Mouse (Mus musculus) ovary, postnatal 36 days (tissue): ENCODE data around the gene Fam228b.
"Not testable (repeated sequence)": the region's sequence is repeated elsewhere in the genome, so short reads cannot be mapped to it uniquely, and the experiment has no call there.

Source experiments
- DNase-seq: peaks from one replicate; pipeline ENCODE4 v3.0.0; 2022; ENCODE audit warnings: low spot score, mixed read lengths

Fam228b gene

GRCm38 (mm10) chr12:4768492-4769332, at the start of gene Fam228b, which contains the start of gene Pfn4:
TSS of gene Fam228b (minus strand) at chr12:4769267.
TSS of gene Pfn4 (plus strand) at chr12:4769022.
- DNase-seq = peak; percentile 94

DNA sequence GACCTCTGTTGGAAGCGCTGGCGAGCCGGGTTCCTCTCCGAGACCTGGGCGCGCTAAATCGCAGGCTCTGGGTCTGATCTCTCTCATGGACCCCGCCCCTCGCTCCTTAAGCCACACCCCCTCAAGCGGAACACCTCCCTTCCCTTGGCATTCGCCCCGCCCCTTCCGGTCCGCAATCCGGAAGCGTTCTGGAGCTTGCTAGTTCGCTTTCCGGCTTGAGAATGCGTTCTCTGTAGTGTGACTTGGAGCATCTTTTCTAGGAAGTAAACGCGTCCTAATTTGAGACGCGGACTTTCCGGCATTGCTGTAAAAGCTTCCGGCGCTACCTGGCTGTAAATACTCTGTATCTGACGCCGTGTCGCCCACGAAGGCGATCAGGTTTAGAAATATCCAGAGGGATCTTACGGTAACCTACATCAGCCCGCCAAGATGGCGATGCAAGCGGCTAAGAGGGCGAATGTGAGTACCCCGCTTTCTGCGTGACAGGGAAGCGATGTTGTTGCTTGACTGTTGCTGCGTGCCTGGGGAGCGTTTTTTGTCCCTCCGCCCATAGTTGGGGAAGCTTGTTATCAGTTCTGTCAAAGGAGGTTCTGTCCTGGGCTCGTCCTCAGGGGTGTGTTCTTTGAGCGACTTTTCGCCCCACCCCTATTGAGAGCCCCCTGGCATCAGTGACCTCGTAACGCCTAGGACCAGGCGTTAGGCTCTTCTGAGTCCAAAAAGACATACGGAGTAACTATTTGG, 48.5 kb upstream of the Fam228b start, which contains the start of gene Sf3b6:
Gene Sf3b6, plus strand, starts transcription at position 184 of the 741 bp plus-strand sequence.
- DNase-seq = peak; percentile 98

DNA sequence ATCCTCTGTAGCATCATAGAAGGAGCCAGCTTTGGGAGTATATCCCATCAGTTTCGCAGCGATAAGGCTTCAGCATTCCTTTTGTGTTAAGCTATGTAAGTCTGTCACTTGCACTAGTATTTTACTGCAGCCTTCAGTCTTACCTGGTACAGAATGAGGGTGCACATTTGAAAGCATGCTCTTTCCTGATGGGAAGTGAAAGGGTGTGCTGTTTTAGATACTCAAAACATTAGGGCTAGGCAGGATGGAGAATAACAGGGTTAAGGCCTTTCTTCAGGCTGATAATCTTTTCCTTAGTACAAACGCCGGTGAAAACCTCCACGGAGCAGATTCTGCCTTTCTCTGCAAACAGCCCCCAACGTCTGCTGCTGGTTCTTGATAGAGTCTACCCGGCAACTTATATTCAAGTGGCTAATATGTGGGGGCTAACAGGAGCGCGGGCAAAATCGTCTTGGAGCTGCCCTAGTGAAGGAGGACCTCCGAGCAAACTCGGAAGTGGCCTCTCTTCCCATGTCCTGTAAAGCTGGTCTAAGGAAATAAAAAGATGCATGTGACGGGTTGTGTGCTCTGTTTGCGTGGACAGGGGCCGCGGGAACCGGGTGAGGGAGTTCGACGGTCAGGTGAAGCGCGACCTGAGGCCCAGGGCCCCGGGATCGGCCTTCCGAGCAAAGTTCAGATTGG, 47.8 kb upstream of the Fam228b start:
- DNase-seq = no peak

DNA sequence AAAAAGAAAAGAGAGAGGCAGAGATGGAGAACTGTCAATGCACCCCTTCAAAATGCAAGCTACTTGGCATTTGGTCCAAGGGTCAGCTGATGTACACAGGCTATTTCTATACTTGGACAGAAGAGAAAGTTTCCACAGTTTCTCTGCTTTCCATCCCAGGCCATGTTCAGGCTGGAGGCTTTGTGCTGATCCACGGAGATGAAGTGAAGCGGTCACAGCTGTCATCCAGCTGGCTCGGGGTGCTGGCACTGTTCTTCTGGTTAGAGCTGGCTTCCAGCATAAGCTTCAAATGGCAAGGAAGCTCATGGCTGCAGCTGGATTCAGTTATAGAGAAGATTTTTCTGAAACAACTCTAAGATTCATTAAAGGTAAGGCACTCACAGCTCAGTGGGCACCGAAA, 44.6 kb upstream of the Fam228b start:
- DNase-seq = no peak

GRCm38 (mm10) chr12:4811705-4812104, 42.6 kb upstream of the Fam228b start:
- DNase-seq = no peak

DNA sequence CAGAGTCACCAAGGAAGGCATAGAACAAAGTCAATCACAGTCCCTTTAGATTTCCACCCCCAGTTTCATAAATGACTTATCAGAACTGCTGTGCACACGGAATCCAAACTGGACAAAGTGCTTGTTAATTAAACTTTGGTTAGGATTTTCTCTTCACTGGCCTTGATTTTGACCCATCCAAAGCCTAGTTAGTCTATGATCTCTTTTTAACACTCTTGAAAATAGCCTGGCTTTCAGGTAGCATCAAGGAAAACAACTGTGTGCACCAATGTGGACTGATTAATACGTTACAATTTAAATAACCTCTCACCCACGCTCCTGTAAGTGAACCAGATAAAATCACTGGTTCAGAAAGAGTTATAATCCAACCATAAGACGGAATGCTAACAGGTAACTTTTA, 42.0 kb upstream of the Fam228b start:
- no peak for DNase-seq

GRCm38 (mm10) chr12:4797471-4797870, 28.4 kb upstream of the Fam228b start:
- DNase-seq = not testable (repeated sequence)

DNA sequence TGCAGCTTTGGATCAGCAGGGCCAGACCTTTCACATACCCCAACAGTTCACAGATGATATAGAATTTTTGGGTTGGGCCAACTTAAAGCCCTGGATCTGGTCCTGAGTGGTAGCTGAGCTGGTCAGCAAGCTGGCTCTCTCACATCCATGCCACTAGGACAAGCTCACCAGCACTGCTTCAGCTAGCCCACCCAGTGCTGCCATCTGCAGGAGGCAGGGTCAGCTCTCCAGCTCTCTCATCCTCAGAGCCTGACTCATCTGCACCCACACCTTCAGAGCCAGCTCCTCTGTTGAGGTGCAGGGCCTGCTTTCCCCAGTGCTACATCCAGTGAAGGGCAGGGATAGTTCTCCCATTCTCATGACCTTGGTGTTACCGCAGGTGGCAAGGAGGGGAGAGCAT, 24.7 kb upstream of the Fam228b start:
- no peak for DNase-seq

DNA sequence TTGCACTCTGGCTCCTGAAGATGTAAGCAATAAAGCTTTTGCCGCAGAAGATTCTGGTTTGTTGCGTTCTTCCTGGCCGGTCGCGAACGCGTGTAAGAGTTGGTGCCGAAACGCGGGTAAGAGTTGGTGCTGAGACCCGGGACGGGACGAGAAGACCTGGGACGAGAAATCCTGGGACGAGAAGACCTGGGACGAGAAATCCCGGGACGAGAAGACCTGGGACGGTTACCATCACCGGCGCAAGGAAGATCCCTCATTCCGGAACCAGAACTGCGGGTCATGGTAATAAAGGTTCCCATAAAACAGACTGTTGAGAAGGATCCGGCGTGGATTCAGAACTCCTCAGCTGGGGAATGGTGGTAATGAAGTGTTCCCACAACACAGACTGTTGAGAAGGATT, 19.1 kb upstream of the Fam228b start:
- not testable (repeated sequence) for DNase-seq

DNA sequence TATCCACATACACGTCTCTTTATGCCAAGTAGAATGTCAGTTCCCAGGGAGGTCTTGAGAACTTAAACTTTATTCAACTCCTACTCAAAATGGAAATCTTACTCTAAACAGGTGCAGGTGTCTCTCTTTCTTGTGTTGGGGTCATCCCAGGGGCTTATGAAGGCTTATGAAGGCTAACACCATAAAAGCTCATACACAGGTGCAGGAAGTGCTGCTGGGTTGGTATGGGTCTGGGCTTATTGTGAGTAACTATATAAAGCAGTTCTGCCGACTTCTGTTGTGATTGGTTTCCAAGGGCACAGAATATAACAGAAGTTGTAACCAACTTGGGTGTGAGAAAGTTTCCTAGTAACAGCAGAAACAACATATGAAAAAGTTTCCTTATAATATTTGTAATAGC, 15.4 kb upstream of the Fam228b start:
- no peak for DNase-seq

- no peak for DNase-seq
These were observed 14.5 kb upstream of the Fam228b start for GRCm38 (mm10) chr12:4783598-4783997.

DNA sequence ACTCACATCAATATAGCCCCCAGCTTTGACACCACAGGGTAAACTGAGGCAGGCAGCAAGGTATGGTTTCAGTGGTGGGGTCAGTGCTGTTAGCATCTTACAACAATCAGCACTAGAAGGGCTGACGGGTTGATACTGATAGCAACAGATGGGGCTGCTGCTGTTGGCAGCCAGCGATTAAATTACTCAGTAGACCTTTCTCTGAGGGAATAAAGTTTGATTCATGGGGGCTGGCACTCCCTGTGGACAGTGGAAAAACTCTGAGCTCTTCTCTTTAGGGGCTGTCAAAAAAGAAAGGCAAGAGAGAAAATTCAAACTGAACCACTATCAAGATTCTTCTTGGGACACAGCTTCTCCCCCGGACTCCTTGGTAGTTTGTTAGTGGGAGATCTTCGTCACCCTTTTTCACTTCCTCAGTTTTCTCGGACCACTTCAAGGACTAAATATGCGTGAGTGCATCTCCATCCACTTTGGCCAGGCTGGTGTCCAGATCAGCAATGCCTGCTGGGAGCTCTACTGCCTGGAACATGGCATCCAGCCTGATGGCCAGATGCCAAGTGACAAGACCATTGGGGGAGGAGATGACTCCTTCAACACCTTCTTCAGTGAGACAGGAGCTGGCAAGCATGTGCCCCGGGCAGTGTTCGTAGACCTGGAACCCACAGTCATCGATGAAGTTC, 12.8 kb upstream of the Fam228b start:
- DNase-seq = not testable (repeated sequence)

DNA sequence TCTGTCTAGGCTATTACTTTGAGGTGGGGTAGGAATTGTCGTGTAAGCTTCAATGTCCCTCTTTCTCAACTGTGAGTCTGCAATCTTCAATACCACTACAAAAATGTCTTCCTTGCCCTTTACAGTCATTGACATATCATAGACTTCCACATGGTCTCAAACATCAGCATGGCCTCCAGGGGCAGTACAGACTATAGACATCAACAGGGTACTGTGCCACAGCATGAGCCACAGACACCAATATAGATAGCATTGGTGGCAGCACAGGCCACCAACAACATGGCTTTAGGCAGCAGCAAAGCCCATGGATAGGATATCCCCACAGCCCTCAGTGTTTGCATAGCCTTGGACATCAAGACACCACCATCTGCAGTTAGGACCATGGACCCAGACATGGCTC, 12.2 kb upstream of the Fam228b start:
- DNase-seq = no peak

DNA sequence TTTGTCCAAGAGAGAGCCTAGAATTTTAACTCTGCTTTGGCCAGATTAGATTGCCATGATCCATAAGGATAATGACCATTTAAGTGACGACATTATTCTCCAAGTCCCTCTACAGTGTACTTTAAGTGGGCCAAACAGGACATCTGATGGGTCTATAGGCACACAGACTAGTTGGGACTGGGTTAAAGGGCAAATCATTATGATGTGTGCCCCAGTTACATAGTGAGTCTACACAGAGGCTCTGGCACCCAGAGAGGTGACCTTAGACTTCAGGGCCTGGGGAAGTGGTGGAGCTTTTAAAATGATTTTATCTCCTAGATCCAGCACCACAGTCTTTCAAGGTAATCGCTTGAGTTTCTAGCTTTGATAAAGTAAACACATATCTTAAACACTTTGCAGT, 11.2 kb upstream of the Fam228b start:
- DNase-seq = no peak

GRCm38 (mm10) chr12:4777734-4778133, 8.7 kb upstream of the Fam228b start:
- no peak for DNase-seq

GRCm38 (mm10) chr12:4775588-4775949, 6.5 kb upstream of the Fam228b start:
- DNase-seq = no peak

DNA sequence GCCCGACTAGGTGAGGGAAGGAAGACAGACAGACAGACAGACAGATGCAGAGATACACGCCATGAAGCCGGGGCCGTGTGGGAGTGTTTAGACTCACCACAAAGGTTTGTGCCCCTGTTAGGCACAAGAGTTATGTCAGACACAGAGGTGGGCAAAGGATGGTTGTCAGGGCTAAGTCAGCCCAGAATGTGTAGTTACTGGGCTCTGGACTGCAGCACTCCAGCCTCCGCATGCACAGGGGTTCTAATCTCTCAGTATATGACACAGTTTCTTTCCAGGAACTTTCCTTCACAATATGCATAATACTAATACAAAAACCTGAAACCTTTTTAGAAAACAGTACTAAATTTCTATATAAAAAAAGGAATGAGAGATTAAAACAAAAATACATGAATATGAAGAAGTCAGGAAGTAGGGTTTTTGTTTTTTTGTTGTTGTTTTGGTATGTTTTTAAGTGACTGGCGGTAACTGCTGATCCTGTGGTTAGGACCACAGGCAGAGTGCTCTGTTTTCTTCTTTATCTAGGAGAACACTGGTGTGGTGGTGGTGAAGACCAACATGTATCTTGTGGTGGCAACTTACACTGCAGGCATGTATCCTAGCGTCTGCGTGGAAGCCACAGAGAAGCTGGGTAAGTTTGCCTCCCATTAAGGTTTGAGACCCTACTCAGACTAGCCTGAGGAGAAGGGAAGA, 6.0 kb upstream of the Fam228b start:
- DNase-seq = no peak

GRCm38 (mm10) chr12:4769333-4769723, 261 bp upstream of the Fam228b start:
- no peak for DNase-seq

DNA sequence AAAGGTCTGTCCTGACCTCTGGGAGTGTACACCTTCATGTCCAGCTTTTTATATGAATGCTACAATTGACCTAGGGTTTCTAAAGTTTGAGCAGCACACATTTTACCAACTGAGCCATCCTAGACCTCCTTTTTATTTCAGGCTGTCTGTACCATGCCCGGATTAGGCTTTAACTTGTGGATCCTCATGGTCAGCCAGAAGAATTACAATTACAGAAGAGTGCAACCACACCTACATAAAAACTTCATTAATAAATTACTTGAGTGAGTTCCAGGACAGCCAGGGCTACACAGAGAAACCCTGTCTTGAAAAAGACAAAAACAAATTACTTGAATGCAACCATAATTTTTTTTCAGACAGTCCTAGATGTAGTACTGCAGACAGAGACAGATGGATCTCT, 12.0 kb downstream of the Fam228b start:
- no peak for DNase-seq

GRCm38 (mm10) chr12:4754451-4754850, 14.6 kb downstream of the Fam228b start:
- not testable (repeated sequence) for DNase-seq

DNA sequence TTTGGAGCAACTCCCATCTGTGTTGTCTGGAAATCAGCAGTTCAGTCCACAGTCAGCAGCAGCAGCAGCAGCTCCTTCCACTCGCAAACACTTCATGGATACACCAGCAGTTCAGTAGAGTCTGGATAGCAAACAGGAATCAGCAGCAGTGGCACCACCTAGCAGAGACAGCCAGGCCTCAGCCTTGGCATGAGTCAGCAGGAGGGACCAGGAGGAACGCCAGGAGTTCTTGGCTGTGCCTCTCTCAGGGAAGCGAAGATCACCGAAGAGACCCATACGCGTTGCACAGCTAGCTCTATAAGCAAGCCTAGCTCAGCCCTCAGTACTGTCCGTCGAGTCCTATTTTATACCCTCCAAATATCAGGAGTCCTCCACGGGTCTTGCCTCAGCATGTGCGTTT, 24.6 kb downstream of the Fam228b start:
- DNase-seq = no peak
